ENCODE assay signal across 17 mouse cellular contexts in the genomic region with DNA sequence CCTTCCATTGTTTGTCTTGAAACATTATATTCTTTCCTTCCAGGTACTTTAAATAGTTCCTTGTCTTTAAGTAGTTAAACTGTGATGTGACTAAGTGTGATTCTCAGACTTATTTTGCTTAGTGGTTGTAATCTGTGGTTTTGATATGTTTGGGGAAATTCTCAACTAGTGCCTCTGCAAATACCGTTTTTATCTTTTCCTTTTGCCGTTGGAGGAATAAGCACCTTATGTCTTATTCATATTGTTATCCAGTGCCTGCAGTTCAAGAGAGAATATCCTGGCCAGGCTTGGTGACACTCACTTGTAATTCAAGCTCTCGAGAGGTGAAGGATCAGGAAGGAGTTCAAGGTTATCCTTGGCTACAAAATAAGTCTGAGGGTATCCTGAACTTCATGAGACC.
"Had no signal": no experiment of that assay in that cellular context is flagged by ENCODE, and none has a peak within 500 bp of the region (broad histone marks: within the 10 kb centered on the region; RNA-seq: fewer than 3 reads in every experiment).

No protein-coding gene starts in this region.

- DNase-seq: retina, postnatal 1 day; right cerebral cortex, adult 18-20 months; right cerebral cortex, postnatal 14 days; right cerebral cortex, postnatal 25 days; right cerebral cortex, postnatal 4 days; spleen, adult 18-20 months; thymus, adult 18-20 months; thymus, adult 2 months; thymus, postnatal 14 days; thymus, postnatal 25 days; thymus, postnatal 36 days; thymus, postnatal 4 days had no signal

- H3K27me3 ChIP-seq: neural tube, embryonic 12.5 days; neural tube, embryonic 13.5 days; neural tube, embryonic 15.5 days; stomach, embryonic 15.5 days had no signal

- H3K4me1 ChIP-seq: neural tube, embryonic 12.5 days; stomach, embryonic 15.5 days had no signal

- H3K9me3 ChIP-seq: neural tube, embryonic 12.5 days; neural tube, embryonic 13.5 days; neural tube, embryonic 15.5 days; stomach, embryonic 15.5 days had no signal

- H3K9ac ChIP-seq: neural tube, embryonic 12.5 days; neural tube, embryonic 13.5 days; neural tube, embryonic 15.5 days; stomach, embryonic 15.5 days had no signal

- H3K4me3 ChIP-seq: neural tube, embryonic 12.5 days; neural tube, embryonic 13.5 days; neural tube, embryonic 15.5 days; stomach, embryonic 15.5 days had no signal

- H3K36me3 ChIP-seq: neural tube, embryonic 12.5 days; neural tube, embryonic 13.5 days; neural tube, embryonic 15.5 days; stomach, embryonic 15.5 days had no signal

- H3K27ac ChIP-seq: neural tube, embryonic 12.5 days; neural tube, embryonic 13.5 days; neural tube, embryonic 15.5 days; stomach, embryonic 15.5 days; stomach, postnatal 0 days had no signal
